Mouse (Mus musculus): ENCODE measurements at regions not wholly inside any gene's neighbourhood (a gene's known extent, or its start where the extent isn't known, plus 50 kb on each side); places are given as distances from the start of the nearest gene placed in this dataset.

- TF ChIP-seq POLR2A (IDR thresholded peaks at IDR 0.05; ENCODE audit: insufficient read depth, low read depth, low read length) (no peak), CTCF (IDR thresholded peaks at IDR 0.05) (no peak)
Observed at GRCm38 (mm10) chr2:9435155-9435872, 445.7 kb upstream of the 4930412O13Rik start.

All from heart, adult 2 months (tissue).